Mouse (Mus musculus): ENCODE measurements around the gene Rnf17. TPM values are rescaled to one million over a fixed set of nuclear protein-coding genes. Genes with fewer than 3 reads are reported as not detected.
A peak's percentile ranks its signal among the peaks of the same experiment; 100 is the strongest.

Gene Rnf17
- total and polyA plus RNA-seq, 3 experiments = 37.0 to 183 (median 46.4) TPM

DNA sequence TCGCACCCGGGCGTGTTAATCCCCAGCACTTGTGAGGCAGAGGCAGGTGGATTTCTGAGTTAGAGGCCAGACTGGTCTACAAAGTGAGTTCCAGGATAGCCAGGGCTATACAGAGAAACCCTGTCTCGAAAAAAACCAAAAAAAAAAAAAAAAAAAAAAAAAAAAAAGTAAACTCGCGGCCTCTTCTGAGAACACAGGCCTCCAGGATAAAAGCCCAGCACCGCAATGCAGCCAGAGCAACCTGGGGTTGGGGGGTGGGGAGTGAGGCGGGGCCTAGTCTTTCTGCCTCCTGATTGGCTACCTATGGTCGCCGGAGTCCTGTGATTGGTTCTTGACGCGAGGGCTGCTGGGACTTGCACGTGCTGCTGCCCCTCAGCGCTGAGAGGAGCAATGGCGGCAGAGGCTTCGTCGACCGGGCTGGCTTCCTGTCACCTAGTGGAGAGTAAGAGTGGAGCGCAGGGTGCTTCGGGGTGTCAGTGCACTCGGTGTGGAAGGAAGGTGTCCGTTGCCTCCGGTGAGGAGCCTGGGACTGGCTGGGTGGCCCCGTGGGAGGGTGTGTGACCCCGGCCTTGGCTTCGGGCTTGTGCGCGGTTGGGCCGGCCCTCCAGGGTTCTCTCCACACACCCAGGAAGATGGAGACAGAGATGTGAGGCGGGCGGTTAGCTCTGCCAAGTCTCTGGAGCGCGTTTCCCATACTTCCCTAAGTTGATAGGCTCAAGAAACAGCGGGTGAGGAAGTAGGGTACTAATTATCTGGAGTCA lies at the start of gene Rnf17 (continued):
- TF ChIP-seq BHLHE40 (IDR thresholded peaks at IDR 0.05; ENCODE audit: borderline replicate concordance, low read depth, low read length) (peak; percentile 99), USF1 (IDR thresholded peaks at IDR 0.05; ENCODE audit: low read depth, low read length) (peak; percentile 80), CTCF (IDR thresholded peaks at IDR 0.05 in 2 of 3, conservative IDR thresholded peaks at IDR 0.05 in 1 of 3; ENCODE audit: control insufficient read depth in 1 of 3, insufficient read depth in 1 of 3, low read depth in 2 of 3, low read length in 3 of 3, poor library complexity in 1 of 3, severe bottlenecking in 1 of 3) (no peak; a peak in 1 of 6 replicates), POLR2AphosphoS5 (IDR thresholded peaks at IDR 0.05; ENCODE audit: borderline replicate concordance, low read depth, low read length) (no peak), CHD2 (IDR thresholded peaks at IDR 0.05; ENCODE audit: low read length) (no peak; the same call in 1 of the 2 replicates)

DNA sequence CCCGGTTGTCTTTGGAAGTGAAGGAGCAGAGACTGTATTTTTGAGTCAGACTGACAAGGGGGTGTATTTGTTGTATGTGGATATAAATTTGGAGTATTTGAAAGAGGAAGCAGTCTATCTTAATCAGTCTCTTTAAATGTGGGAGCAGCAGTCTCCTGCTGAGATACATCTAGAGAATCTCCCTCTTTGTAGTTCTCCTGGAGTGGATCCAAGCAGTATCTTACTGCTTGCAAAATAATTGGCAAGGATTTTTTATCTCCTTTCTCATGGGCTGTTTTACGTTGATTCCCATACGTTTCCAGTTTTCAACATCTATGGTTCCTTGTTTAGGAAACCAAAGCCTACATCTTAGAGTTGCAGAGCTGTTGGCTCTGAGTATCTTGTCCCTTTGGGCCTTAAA lies 47.6 kb upstream of the Rnf17 start:
- Histone ChIP-seq H3K9me3 (replicated peaks; ENCODE audit: insufficient read depth, low read length) (no peaks in the 10 kb centered on the region), H3K4me1 (ENCODE audit: control insufficient read depth in 1 of 2, insufficient read depth in 2 of 2, low read length in 2 of 2) (no peaks in the 10 kb centered on the region), H3K4me3 (ENCODE audit: control insufficient read depth in 1 of 2, insufficient read depth in 1 of 2, low read depth in 2 of 2, low read length in 2 of 2) (no peak overlapping the region), H3K27ac (ENCODE audit: control insufficient read depth, low read depth, low read length) (no peak overlapping the region), H3K79me2 (ENCODE audit: control insufficient read depth, insufficient read depth, low read length, poor library complexity) (no peaks in the 10 kb centered on the region), H3K36me3 (ENCODE audit: control insufficient read depth in 1 of 2, insufficient read depth in 2 of 2, low read length in 2 of 2) (no peaks in the 10 kb centered on the region), H3K27me3 (ENCODE audit: control insufficient read depth in 1 of 2, insufficient read depth in 2 of 2, low read length in 2 of 2) (peaks cover 12 to 13% of the 10 kb centered on the region in 2 experiments), H3K9ac (ENCODE audit: control insufficient read depth, low read depth, low read length, poor library complexity, severe bottlenecking) (no peak overlapping the region)
- no peak for DNase-seq (ENCODE audit: low read depth, low spot score)
- TF ChIP-seq HCFC1 (IDR thresholded peaks at IDR 0.05; ENCODE audit: low read depth, low read length) = no peak
- TF ChIP-seq NRF1 (IDR thresholded peaks at IDR 0.05; ENCODE audit: insufficient read depth, low read depth, low read length, poor library complexity, severe bottlenecking) = no peak
- no peak for TF ChIP-seq MYB (IDR thresholded peaks at IDR 0.05; ENCODE audit: low read depth, low read length)
- no peak for TF ChIP-seq GATA1 (IDR thresholded peaks at IDR 0.05; ENCODE audit: low read depth, low read length)
- no peak for TF ChIP-seq MAZ (IDR thresholded peaks at IDR 0.05; ENCODE audit: low read depth, low read length)
- TF ChIP-seq POLR2A (IDR thresholded peaks at IDR 0.05; ENCODE audit: control insufficient read depth in 1 of 2, insufficient read depth in 1 of 2, low read depth in 1 of 2, low read length in 2 of 2, poor library complexity in 1 of 2) = no peak
- TF ChIP-seq ZC3H11A (IDR thresholded peaks at IDR 0.05; ENCODE audit: low read depth, low read length) = no peak
- no peak for TF ChIP-seq ELF1 (IDR thresholded peaks at IDR 0.05; ENCODE audit: low read depth, low read length)
- TF ChIP-seq USF1 (IDR thresholded peaks at IDR 0.05; ENCODE audit: low read depth, low read length) = no peak
- no peak for TF ChIP-seq MYC (IDR thresholded peaks at IDR 0.05; ENCODE audit: low read depth, low read length)
- TF ChIP-seq TCF12 (IDR thresholded peaks at IDR 0.05; ENCODE audit: low read depth, low read length) = no peak
- no peak for TF ChIP-seq UBTF (IDR thresholded peaks at IDR 0.05; ENCODE audit: borderline replicate concordance, insufficient read depth, low read depth, low read length)
- TF ChIP-seq MAFK (IDR thresholded peaks at IDR 0.05; ENCODE audit: borderline replicate concordance, low read depth, low read length) = no peak
- no peak for TF ChIP-seq NELFE (IDR thresholded peaks at IDR 0.05; ENCODE audit: low read depth, low read length)
- TF ChIP-seq CTCF (IDR thresholded peaks at IDR 0.05 in 2 of 3, conservative IDR thresholded peaks at IDR 0.05 in 1 of 3; ENCODE audit: control insufficient read depth in 1 of 3, insufficient read depth in 1 of 3, low read depth in 2 of 3, low read length in 3 of 3, poor library complexity in 1 of 3, severe bottlenecking in 1 of 3) = no peak
- TF ChIP-seq MAX (IDR thresholded peaks at IDR 0.05; ENCODE audit: low read length) = no peak
